Mouse (Mus musculus) CH12.LX (cell line): ENCODE data around the gene Dtd1. TPM values are rescaled to one million over a fixed set of nuclear protein-coding genes. Genes with fewer than 3 reads are reported as not detected.

ENCODE experiments used
- DNase-seq: peaks from one replicate; pipeline ENCODE4 v3.0.0-alpha.2; 2013; ENCODE audit errors: extremely low read depth
- H3K27ac ChIP-seq: 2 replicates; pipeline ENCODE4 v1.5.1; 2012; ENCODE audit warnings: low read depth, mild to moderate bottlenecking, control low read depth, moderate library complexity; ENCODE audit not compliant: insufficient read depth
- H3K27me3 ChIP-seq: replicated peaks from 2 replicates; pipeline ENCODE3; 2012; ENCODE audit warnings: inconsistent platforms
- H3K36me3 ChIP-seq, 2 experiments: replicated peaks in 1 of 2; 2 replicates each; pipeline versions ENCODE3 to v1.6.1; 2012; ENCODE audit warnings: inconsistent platforms in 1 of 2, low read length in 1 of 2, mild to moderate bottlenecking in 1 of 2, mixed read lengths in 1 of 2, moderate library complexity in 1 of 2; ENCODE audit not compliant: control insufficient read depth in 1 of 2, insufficient read depth in 1 of 2
- H3K4me1 ChIP-seq, 2 experiments: 2 replicates each; pipeline ENCODE4 v1.6.1; 2012; ENCODE audit warnings: inconsistent platforms in 1 of 2, moderate library complexity in 1 of 2; ENCODE audit not compliant: insufficient read depth in 2 of 2, control insufficient read depth in 1 of 2
- H3K4me2 ChIP-seq: 2 replicates; pipeline ENCODE4 v1.6.1; 2012; ENCODE audit warnings: low read depth, mild to moderate bottlenecking, control low read depth; ENCODE audit not compliant: poor library complexity, insufficient read depth, severe bottlenecking
- H3K4me3 ChIP-seq, 3 experiments: fragments of 150-350 bp in 1 of 3; sonication (generic) in 1 of 3; replicated peaks in 1 of 3; 2 replicates each; pipeline versions ENCODE3 to v1.5.1; 2011 to 2012; ENCODE audit warnings: low read depth in 2 of 3, low read length in 2 of 3, mild to moderate bottlenecking in 2 of 3, moderate library complexity in 2 of 3, control low read depth in 1 of 3, improper control_type of control experiment in 1 of 3, inconsistent platforms in 1 of 3, mixed read lengths in 1 of 3; ENCODE audit not compliant: poor library complexity in 1 of 3
- H3K79me2 ChIP-seq: replicated peaks from 2 replicates; pipeline ENCODE4 v1.6.1; 2012; ENCODE audit warnings: mild to moderate bottlenecking, moderate library complexity; ENCODE audit not compliant: control insufficient read depth, poor library complexity, insufficient read depth, severe bottlenecking; ENCODE audit errors: extremely low read depth
- H3K9ac ChIP-seq: 2 replicates; pipeline ENCODE4 v1.6.1; 2012; ENCODE audit warnings: low read depth, mild to moderate bottlenecking, control low read depth, moderate library complexity; ENCODE audit not compliant: insufficient read depth
- H3K9me3 ChIP-seq: replicated peaks from 2 replicates; pipeline ENCODE3; 2012; ENCODE audit warnings: low read length, inconsistent platforms, mixed read lengths
- BHLHE40 ChIP-seq: IDR thresholded peaks from 2 replicates; pipeline ENCODE4 v1.6.1; 2011; ENCODE audit warnings: mild to moderate bottlenecking, low read depth, low read length, improper control_type of control experiment
- CHD1 ChIP-seq: IDR thresholded peaks from 2 replicates; pipeline ENCODE4 v1.6.1; 2012; ENCODE audit warnings: low read depth, low read length, improper control_type of control experiment, inconsistent platforms
- CHD2 ChIP-seq: IDR thresholded peaks from 2 replicates; pipeline ENCODE4 v1.6.1; 2011; ENCODE audit warnings: low read length, improper control_type of control experiment
- HCFC1 ChIP-seq: IDR thresholded peaks from 2 replicates; pipeline ENCODE4 v1.6.1; 2012; ENCODE audit warnings: low read depth, mild to moderate bottlenecking, inconsistent platforms, low read length, improper control_type of control experiment
- IRF4 ChIP-seq: IDR thresholded peaks from 2 replicates; pipeline ENCODE4 v1.6.1; 2014; ENCODE audit warnings: low read depth, mild to moderate bottlenecking, inconsistent platforms, low read length, improper control_type of control experiment
- JUND ChIP-seq: conservative IDR thresholded peaks from 2 replicates; pipeline ENCODE4 v1.6.1; 2011; ENCODE audit warnings: low read depth, low read length, improper control_type of control experiment
- MXI1 ChIP-seq: IDR thresholded peaks from 2 replicates; pipeline ENCODE4 v1.6.1; 2011; ENCODE audit warnings: mild to moderate bottlenecking, low read depth, low read length, improper control_type of control experiment
- NELFE ChIP-seq: IDR thresholded peaks from 2 replicates; pipeline ENCODE4 v1.6.1; 2011; ENCODE audit warnings: low read depth, low read length, improper control_type of control experiment
- RAD21 ChIP-seq: IDR thresholded peaks from 2 replicates; pipeline ENCODE4 v1.6.1; 2011; ENCODE audit warnings: low read depth, mild to moderate bottlenecking, low read length, improper control_type of control experiment, moderate library complexity
- ZNF384 ChIP-seq: IDR thresholded peaks from 2 replicates; pipeline ENCODE4 v1.6.1; 2012; ENCODE audit warnings: low read depth, low read length, improper control_type of control experiment, inconsistent platforms
- dilution Hi-C: fragments of 300-500 bp; cut with MboI; formaldehyde crosslinking; loops from 2 replicates; pipeline ENCODE4 v1.14.3; 2020; ENCODE audit warnings: low sequenced_read_pairs; ENCODE audit not compliant: extremely low pct_unique_long_range_greater_than_20kb, extremely low pct_ligation_motif_present
- in situ Hi-C: fragments of 300-500 bp; cut with MboI; formaldehyde crosslinking; loops from 3 replicates; pipeline ENCODE4 v1.14.3; 2019; ENCODE audit warnings: low sequenced_read_pairs, low pct_ligation_motif_present, low pct_unique_long_range_greater_than_20kb, mixed read lengths
- polyA plus RNA-seq: library from polyadenylated mRNA; unstranded; fragments of >175 nt; gene quantifications from 2 replicates; pipeline ENCODE4 v1.2.1, GENCODE M21; 2012; ENCODE audit warnings: low read depth; ENCODE audit not compliant: insufficient read length
- total RNA-seq, 2 experiments: library from RNA; depleted of rRNA; stranded (reverse); fragments of 300-350 nt in 1 of 2; fragments of >200 nt in 1 of 2; gene quantifications; 2 replicates each; pipeline ENCODE4 v1.2.3; 2012 to 2014

Gene Dtd1
- total and polyA plus RNA-seq, 3 experiments: 42.7 to 47.8 (median 43.3) TPM

DNA sequence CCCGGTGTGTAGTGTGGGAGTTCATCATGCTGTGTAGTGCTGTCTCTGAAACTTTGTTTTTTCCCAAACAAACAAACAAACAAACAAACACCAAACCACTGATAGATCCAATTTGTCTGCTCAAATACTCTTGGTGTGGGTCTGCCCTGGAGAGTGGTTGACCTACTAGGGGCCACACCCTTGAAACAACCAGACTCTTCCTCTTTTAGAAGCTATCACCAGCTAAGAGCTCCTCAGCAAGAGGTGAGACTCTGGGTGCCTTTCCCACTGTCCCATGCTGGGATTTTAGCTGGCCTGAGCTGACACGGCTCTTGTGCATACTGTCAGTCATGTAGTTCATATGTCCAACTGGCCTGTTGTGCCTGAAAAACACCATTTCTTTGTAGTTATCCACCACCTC is 145.6 kb downstream of the Dtd1 start:
- no peak overlapping the region for H3K9ac ChIP-seq
- in situ Hi-C loops (no loop called here), dilution Hi-C loops (no loop called here)
- no peaks in the 10 kb centered on the region for H3K27me3 ChIP-seq
- TF ChIP-seq BHLHE40 (no peak), RAD21 (no peak), MXI1 (no peak), IRF4 (no peak), JUND (no peak), HCFC1 (no peak)
- no peak overlapping the region for H3K4me3 ChIP-seq
- no peak overlapping the region for H3K27ac ChIP-seq
- H3K4me1 ChIP-seq: peaks cover 10 to 39% of the 10 kb centered on the region in 2 experiments
- no peak for DNase-seq
- peaks cover 7 to 21% of the 10 kb centered on the region in 2 experiments for H3K36me3 ChIP-seq
- no peaks in the 10 kb centered on the region for H3K9me3 ChIP-seq
- no peak overlapping the region for H3K4me2 ChIP-seq
- no peaks in the 10 kb centered on the region for H3K79me2 ChIP-seq

DNA sequence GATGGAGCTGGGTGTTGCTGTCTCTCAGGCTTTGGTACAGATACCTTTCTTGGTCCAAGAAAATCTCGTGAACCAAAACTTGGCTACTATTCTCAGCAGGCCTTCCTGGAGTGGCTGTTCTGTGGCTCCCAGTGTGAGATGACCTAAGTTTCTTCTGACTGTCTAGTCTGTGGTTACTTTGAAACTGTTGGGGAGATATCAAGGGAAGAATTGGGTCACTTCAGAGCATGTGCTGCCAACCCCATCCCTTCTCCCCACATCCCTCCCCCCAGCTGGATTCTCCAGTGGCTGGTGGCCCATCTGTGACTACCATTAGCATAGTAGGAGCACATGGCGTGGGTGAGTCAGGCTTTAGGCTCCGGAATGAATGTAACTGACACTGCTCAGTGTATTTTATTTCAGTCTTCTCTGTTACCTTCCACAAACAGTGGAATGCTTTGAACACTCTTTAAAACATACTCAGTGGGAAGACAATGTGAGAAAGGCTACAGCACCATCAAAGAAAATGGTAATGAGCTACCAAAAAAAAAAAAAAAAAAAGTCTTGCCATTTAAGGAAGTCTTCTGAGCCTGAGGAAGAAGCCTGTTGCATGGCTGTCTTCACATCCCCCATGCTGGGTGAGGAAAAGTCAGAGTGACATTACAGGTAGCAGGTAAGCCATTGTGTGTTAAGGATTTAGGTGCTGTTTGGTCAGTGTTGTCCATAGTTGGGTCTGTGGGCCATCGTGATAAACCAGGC is 146.5 kb downstream of the Dtd1 start:
- Histone ChIP-seq H3K4me2 (no peak overlapping the region), H3K27me3 (no peaks in the 10 kb centered on the region), H3K4me1 (peaks cover 10 to 38% of the 10 kb centered on the region in 2 experiments), H3K79me2 (no peaks in the 10 kb centered on the region), H3K36me3 (peaks cover 7 to 21% of the 10 kb centered on the region in 2 experiments), H3K4me3 (no peak overlapping the region), H3K9me3 (no peaks in the 10 kb centered on the region), H3K27ac (no peak overlapping the region), H3K9ac (no peak overlapping the region)
- no peak for DNase-seq
- in situ Hi-C loops: no loop called here
- TF ChIP-seq ZNF384 (peak; percentile 55; the same call in 1 of the 2 replicates), CHD2 (no peak), CHD1 (no peak), NELFE (no peak)
- dilution Hi-C loops: no loop called here

DNA sequence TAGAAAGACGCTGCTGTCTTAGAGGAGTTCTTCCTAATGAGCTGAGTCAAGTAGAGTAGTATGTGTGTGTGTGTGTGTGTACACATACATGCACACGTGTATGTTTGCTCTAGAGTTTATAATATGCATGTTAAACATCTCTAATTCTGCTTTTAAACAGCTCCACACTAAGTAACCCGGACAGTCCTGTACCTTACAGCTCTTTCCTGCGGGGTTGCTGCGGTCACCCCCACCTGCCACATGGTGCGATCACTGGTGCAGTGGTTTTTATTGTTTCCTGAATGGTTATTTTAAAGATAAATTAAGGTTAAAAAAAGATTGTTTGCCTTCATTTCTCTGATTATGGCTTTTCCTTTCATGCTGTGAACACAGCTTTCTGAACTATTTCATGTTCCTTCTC is 153.9 kb downstream of the Dtd1 start:
- no peak overlapping the region for H3K9ac ChIP-seq
- H3K36me3 ChIP-seq: peaks cover 0 to 8% of the 10 kb centered on the region in 2 experiments
- no peaks in the 10 kb centered on the region for H3K27me3 ChIP-seq
- no peak overlapping the region for H3K4me2 ChIP-seq
- dilution Hi-C loops: no loop called here
- H3K9me3 ChIP-seq: no peaks in the 10 kb centered on the region
- no peak overlapping the region for H3K4me3 ChIP-seq
- peaks cover 0 to 9% of the 10 kb centered on the region in 2 experiments; a peak in 1 of 4 replicates for H3K4me1 ChIP-seq
- no peak overlapping the region for H3K27ac ChIP-seq
- no peak for TF ChIP-seq JUND
- no peak for DNase-seq
- no peaks in the 10 kb centered on the region for H3K79me2 ChIP-seq
- in situ Hi-C loops: no loop called here
